Mouse (Mus musculus): ENCODE measurements at regions not wholly inside any gene's neighbourhood (a gene's known extent, or its start where the extent isn't known, plus 50 kb on each side); places are given as distances from the start of the nearest gene placed in this dataset.

DNA sequence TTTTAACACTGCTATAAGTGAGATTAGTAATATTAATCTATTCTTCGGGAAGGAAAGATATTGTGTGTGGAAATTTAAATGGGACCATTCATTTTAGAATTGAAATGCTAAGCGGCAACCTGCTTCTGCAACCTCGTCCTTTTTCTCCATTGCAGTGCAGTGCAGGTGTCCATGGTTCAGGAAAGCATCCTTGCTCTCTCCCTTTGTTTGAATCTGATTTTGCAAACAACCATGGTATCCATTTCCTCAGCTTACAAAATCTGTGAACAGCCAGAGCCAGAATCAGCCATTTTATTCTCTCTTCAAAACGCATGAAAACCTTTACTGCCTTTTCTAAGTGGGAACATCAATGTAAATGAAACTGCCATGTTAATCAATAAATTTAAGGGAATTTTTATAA, 276.5 kb upstream of the Foxg1 start:
- TF ChIP-seq EP300 (IDR thresholded peaks at IDR 0.05; ENCODE audit: low read depth), result no peak
- no peak for TF ChIP-seq CTCF (IDR thresholded peaks at IDR 0.05; ENCODE audit: low read depth)

Data from liver, postnatal 0 days (tissue).